In the genomic region with DNA sequence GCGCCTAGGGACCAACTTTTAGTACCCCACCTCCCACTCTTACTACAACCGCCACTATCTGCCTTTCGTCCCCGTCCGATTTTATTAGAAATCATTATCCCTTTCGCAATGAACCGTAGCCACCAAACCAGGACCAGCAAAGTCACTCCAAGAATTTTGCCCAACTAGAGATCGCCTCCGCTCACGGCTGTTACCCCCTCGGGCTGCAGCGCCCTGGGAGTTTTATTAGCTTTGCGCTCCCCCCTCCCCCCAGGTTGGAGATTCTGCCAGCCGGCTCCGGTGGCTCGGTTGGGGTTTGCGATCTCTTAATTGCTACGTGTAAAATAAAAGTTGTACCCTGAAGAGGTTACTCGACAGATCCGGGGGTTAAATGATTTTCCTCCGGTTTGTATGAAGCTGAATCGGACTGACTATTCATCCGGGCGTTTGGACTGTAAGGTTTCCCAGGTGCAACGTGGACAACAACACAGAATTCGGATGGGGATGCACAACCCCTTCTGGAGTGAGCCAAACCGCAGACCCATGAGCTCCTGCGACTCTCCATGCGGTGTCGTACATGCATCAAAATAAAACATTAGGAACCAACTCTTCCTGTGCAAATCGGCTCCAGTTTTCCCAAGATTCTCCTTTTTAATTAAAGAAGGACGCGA, we compare ENCODE assay signal across 10 mouse cellular contexts. TPM values are rescaled to one million over a fixed set of nuclear protein-coding genes. Genes with fewer than 3 reads are reported as not detected.
DNase-seq lines count a peak whose midpoint lies in the region; ATAC-seq lines count a peak whose summit lies in the region.
"Had no signal": no experiment of that assay in that cellular context is flagged by ENCODE, and none has a peak within 500 bp of the region (broad histone marks: within the 10 kb centered on the region; RNA-seq: fewer than 3 reads in every experiment).

No protein-coding gene starts in this region.

- H3K9me3 ChIP-seq in megakaryocyte, embryonic 14.5 days: no peaks in the 10 kb centered on the region
- no peaks in the 10 kb centered on the region for H3K9me3 ChIP-seq in forebrain, embryonic 16.5 days (ENCODE audit: control insufficient read depth, low read length)
- no peaks in the 10 kb centered on the region for H3K9me3 ChIP-seq in midbrain, embryonic 10.5 days (replicated peaks)
- H3K9me3 ChIP-seq: liver, embryonic 15.5 days had no signal

- peaks cover 51% of the 10 kb centered on the region for H3K4me1 ChIP-seq in megakaryocyte, embryonic 14.5 days
- H3K4me1 ChIP-seq in forebrain, embryonic 16.5 days (replicated peaks; ENCODE audit: control insufficient read depth, insufficient read depth, low read length): peaks cover 37% of the 10 kb centered on the region
- peaks cover 60% of the 10 kb centered on the region for H3K4me1 ChIP-seq in midbrain, embryonic 10.5 days

- peaks cover 98% of the 10 kb centered on the region for H3K27me3 ChIP-seq in megakaryocyte, embryonic 14.5 days (replicated peaks)
- H3K27me3 ChIP-seq in forebrain, embryonic 16.5 days (replicated peaks; ENCODE audit: control insufficient read depth, insufficient read depth, low read length): peaks cover 65% of the 10 kb centered on the region
- peaks cover 100% of the 10 kb centered on the region for H3K27me3 ChIP-seq in midbrain, embryonic 10.5 days (ENCODE audit: low read depth, poor library complexity, severe bottlenecking)

- H3K27ac ChIP-seq in forebrain, embryonic 16.5 days (ENCODE audit: low read length): no peak overlapping the region
- no peak overlapping the region for H3K27ac ChIP-seq in midbrain, embryonic 10.5 days (replicated peaks)
- H3K27ac ChIP-seq: liver, embryonic 15.5 days had no signal

- WGBS in forebrain, embryonic 16.5 days: under 1% methylated on average over 33 of the region's 33 CpGs
- under 1% methylated on average over 33 of the region's 33 CpGs for WGBS in midbrain, embryonic 10.5 days

- ATAC-seq in megakaryocyte, adult 5-6 weeks (ENCODE audit: poor library complexity, severe bottlenecking): no peak
- no peak for ATAC-seq in forebrain, embryonic 16.5 days

- peak overlapping the region; percentile 89 for H3K4me3 ChIP-seq in megakaryocyte, embryonic 14.5 days (replicated peaks)
- H3K4me3 ChIP-seq in forebrain, embryonic 16.5 days (replicated peaks; ENCODE audit: low read length): peak overlapping the region; percentile 29; the same call in 1 of the 2 replicates
- peak overlapping the region; percentile 42 for H3K4me3 ChIP-seq in midbrain, embryonic 10.5 days

- H3K36me3 ChIP-seq in megakaryocyte, embryonic 14.5 days (replicated peaks; ENCODE audit: low read length): no peaks in the 10 kb centered on the region
- no peaks in the 10 kb centered on the region for H3K36me3 ChIP-seq in forebrain, embryonic 16.5 days (ENCODE audit: control insufficient read depth, insufficient read depth)
- H3K36me3 ChIP-seq in midbrain, embryonic 10.5 days: no peaks in the 10 kb centered on the region
- H3K36me3 ChIP-seq: liver, embryonic 15.5 days had no signal

- no peak for DNase-seq in midbrain, embryonic 10.5 days (ENCODE audit: low spot score)
- DNase-seq in layer of hippocampus, postnatal 25 days (ENCODE audit: extremely low spot score in 1 of 2, low spot score in 1 of 2): no peak
- no peak for DNase-seq in cerebellum, adult 8-10 months
- no peak for DNase-seq in frontal cortex, adult 2 months (ENCODE audit: extremely low spot score in 1 of 2, low spot score in 1 of 2)
- DNase-seq: adrenal gland, postnatal 14 days; spleen, adult 18-20 months had no signal

- peak overlapping the region; percentile 43 for H3K4me2 ChIP-seq in forebrain, embryonic 16.5 days (ENCODE audit: low read length)

- H3K9ac ChIP-seq in forebrain, embryonic 16.5 days (replicated peaks; ENCODE audit: low read depth, low read length): no peak overlapping the region
- H3K9ac ChIP-seq: liver, embryonic 15.5 days had no signal

RNA-seq across cellular contexts. Expression of a gene that starts 3.7 kb away (rescaled TPM):
- polyA plus RNA-seq in megakaryocyte, embryonic 14.5 days (2012; ENCODE audit: insufficient read depth, low replicate concordance): not detected in 2 replicates
- total RNA-seq in megakaryocyte, adult 5-6 weeks (2015): 0.36 TPM in 1 of 2 replicates, not detected in the other
- total RNA-seq in megakaryocyte, adult 5-6 weeks (2017): 0.07 TPM in 1 of 2 replicates, not detected in the other
- polyA plus RNA-seq in forebrain, embryonic 16.5 days (2015; fragmentation: Nextera tagmentation; extraction: Ambion mirVana): 0.41 and 0.55 TPM in 2 replicates
- polyA plus RNA-seq in midbrain, embryonic 10.5 days (2016; fragmentation: Nextera tagmentation; extraction: Ambion mirVana): 2.3 and 2.5 TPM in 2 replicates
- under 1 TPM; 0.09 to 0.52 TPM for total RNA-seq in layer of hippocampus, postnatal 25 days (2021)
- polyA plus RNA-seq in frontal cortex, adult 2 months (2012; rRNA removed): 0.38 and 0.55 TPM in 2 replicates
- polyA plus RNA-seq: liver, embryonic 15.5 days had no signal

Comparison
In these comparisons a context has a peak if more than half of its experiments do, and no peak if none do; other contexts are left out.
1. H3K4me3 ChIP-seq: peak in every context shown above with its lines; median percentile 89 in megakaryocyte, embryonic 14.5 days; 42 in midbrain, embryonic 10.5 days; 29 in forebrain, embryonic 16.5 days.